Mouse (Mus musculus): Measurements from ENCODE around the gene Sap30bp.

Sap30bp gene

GRCm38 (mm10) chr11:115933108-115933746 lies at the start of gene Sap30bp, which contains the start of gene Recql5:
Gene Sap30bp, plus strand, starts transcription at chr11:115933282.
Gene Recql5, minus strand, starts transcription at chr11:115933477.
- DNase-seq = peak; percentile 97

- DNase-seq = no peak
Observed at GRCm38 (mm10) chr11:115884361-115884760, 48.7 kb upstream of the Sap30bp start.

DNA sequence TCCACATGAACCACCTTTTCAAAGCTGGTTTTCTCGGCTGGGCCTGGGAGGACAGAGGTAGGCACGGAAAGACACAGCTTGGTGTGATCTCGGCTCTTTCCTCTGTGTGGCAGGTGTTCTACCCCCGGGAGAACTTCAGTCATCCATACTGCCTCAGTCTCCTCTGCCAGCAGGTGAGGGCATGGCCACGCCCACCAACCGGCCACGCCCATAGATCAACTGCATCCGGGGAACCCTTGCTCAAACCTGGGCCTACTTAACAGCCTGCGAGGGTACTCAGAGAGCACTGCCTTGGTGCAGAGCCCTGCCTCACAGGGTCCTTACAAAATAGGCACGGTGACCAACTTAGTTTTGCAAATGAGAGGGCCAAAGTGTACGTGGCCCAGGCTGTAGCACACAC lies 47.8 kb upstream of the Sap30bp start:
- DNase-seq = no peak

- DNase-seq = no peak
Observed at GRCm38 (mm10) chr11:115886446-115886845, 46.6 kb upstream of the Sap30bp start.

GRCm38 (mm10) chr11:115888020-115888419 lies 45.1 kb upstream of the Sap30bp start:
- no peak for DNase-seq

DNA sequence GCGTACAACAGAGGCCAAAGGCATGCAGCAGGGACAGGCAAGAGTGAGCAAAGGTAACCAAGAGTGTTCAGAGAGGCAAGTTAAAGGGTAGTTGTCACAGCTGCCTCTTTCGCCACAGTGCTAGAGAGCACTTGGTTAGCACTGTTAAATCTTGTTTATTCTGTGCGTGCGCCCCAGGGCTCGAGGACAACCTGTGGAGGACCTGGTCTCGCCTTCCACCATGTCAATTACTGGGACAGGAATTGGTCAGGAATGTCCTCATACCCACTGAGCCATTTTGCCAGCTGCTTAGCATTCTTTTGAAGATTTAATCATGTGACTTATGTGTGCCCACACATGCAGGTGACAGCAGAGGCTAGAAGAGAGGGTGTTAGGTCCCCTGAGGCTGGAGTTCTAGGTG lies 43.9 kb upstream of the Sap30bp start:
- DNase-seq = no peak

- no peak for DNase-seq
Observed at GRCm38 (mm10) chr11:115892213-115892612, 40.9 kb upstream of the Sap30bp start.

DNA sequence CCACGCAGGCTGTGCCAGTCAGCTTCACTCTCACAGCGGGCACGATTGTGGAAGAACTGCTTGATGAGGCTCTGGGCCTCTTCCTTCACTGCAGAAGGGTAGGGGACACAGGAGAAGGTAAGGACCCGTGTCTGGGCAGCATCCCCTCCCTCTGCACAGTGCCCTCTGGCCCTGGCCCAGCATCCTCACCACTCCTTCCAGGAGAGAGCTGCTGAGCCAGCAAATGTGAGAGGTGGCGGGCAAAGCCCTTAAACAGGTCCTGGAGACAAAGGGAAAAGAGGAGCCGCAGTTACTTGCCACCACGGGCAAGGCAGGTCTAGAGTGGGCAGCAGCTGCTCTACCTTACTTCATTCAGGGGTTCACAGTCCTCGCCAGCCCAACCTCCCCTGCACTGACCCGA lies 40.0 kb upstream of the Sap30bp start:
- DNase-seq = no peak

GRCm38 (mm10) chr11:115894755-115895520 lies 38.1 kb upstream of the Sap30bp start:
- no peak for DNase-seq

- DNase-seq = no peak
Observed at GRCm38 (mm10) chr11:115898446-115898845, 34.6 kb upstream of the Sap30bp start.

GRCm38 (mm10) chr11:115898886-115899285 lies 34.2 kb upstream of the Sap30bp start:
- DNase-seq = peak; percentile 56

- peak; percentile 50 for DNase-seq
Observed at GRCm38 (mm10) chr11:115899486-115900266, 33.4 kb upstream of the Sap30bp start, which contains the start of gene Smim5. Gene Smim5, plus strand, starts transcription at chr11:115899966.

DNA sequence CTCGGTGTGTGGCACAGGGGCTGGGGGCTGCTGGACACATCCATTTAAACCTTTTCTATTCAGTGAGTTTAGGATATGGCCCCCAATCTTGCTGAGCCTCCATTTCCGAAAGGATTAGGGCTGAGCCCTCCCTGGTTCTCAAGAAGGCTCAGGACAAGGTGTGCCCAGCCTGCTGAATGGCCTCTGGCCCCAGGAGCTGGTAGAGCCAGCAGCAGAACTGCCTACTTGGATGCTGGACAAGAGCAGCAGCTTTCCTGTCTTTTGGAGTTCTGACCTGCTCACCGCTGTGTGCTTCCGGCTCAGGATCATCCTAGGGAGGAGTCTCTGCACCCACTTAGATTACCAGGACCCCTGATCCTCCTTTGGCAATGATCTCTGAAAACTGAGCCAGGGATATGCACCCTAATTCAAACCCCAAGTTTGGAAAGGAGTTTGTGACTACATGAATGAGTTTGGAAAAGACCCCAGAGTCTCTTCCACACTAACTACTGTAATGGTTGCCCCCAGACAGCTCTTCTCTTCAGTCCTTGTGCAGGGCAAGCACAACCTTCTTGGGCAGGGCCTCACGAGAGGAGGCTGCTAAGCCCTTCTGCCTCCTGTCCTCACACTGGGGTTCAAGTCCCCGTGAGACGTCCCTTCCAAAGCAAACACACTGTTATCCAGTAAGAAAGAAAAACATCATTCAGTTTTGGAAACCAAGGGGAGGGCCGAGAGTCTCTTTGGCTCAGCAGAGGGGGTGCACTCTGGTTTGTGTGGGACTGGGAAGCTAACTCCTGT lies 32.3 kb upstream of the Sap30bp start:
- DNase-seq = no peak

GRCm38 (mm10) chr11:115901338-115902161 lies 31.5 kb upstream of the Sap30bp start:
- DNase-seq = no peak

DNA sequence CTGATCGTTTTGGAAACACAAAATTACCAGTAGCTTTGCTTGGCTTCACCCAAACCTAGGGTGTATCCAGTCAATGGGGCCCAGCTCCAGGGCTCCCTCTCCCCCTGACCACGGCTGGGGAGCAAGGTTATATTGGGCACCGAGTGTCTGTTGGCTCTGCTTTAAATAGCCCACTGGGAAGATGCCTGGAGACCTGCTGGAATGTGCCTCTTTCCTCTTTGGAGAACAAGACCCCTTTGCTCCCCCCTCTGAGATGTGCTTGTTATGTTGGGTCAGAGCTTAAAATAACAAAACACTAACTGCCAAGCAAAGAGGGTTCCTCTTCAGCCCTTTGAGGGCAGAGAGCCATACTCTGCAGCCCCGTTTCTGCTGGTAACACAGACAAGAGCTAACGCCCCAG lies 30.9 kb upstream of the Sap30bp start:
- no peak for DNase-seq

- peak; percentile 77 for DNase-seq
Observed at GRCm38 (mm10) chr11:115902831-115903230, 30.3 kb upstream of the Sap30bp start.

- DNase-seq = peak; percentile 46
Observed at GRCm38 (mm10) chr11:115903384-115904230, 29.5 kb upstream of the Sap30bp start.

DNA sequence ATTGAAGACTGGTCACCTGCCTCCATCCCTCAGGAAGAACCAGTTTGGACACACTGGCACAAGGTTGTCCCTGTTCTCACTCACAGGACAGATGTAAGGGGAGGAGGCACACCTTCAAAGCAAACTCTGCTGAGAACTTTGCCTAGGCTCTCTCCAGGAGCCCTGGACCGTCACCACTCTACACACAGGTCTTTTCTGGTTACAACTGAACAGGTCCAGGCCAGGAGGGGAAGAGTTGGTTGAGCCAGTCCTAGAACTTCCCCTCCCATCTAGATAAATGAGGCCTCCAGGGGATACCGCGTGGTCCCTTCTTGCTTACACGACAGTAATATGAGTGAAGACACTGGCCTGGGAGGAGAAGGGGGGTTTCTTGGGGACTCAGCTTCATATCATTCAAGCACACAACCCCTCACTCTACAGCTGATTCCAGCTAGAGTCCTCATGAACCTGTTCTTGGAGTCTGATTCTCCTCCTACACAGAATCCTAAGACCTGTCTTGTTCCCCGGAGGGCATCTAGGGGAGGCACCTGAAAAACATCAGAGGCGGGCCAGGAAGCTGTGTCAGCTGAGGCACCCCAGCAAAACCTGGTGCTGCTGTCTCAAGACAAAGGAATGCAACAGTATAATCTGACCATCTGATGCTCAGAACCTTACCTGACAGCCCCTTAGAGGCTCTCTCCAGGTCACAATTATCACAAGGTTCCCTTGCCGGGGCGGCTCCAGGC lies 28.7 kb upstream of the Sap30bp start:
- DNase-seq = no peak

DNA sequence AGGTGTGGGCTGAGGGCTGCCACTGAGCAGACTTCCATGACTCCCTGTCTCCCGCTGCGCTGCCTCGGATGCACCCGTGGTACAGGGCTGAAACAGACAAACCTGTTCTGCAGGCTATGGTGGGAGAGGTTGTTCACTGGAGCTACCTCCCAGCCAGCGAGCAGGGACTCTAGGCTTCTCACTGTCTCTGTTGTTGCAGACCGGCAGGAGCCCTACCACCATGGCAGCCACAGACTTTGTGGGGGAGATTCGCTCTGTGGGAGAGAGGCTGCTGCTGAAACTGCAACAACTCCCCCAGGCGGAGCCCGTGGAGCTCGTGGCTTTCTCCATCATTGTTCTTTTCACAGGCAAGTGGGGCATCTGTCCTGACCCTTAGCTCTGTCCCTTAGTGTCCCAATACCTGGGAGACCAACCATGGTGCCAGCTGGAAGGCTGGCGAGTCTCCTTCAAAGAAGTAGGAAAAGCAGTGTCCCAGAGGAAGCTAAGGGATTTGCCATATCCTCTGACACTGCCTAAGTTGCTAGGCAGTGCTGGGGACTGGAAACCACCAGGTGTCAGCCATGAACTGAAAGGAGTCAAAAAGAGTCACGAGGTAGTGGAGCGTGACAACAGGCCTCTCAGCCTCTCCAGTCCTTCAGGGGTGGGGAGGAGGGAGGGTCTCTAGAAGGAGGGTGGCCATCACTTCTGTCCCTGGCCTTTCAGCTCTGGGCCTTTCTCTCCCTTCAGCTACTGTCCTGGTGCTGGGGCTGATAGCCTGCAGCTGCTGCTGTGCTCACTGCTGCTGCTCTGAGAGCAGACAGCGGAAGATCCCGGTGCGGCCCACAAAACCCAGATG lies 27.9 kb upstream of the Sap30bp start:
- no peak for DNase-seq
